Mouse (Mus musculus) hindbrain, embryonic 10.5 days (tissue): ENCODE measurements at regions not wholly inside any gene's neighbourhood (a gene's known extent, or its start where the extent isn't known, plus 50 kb on each side); places are given as distances from the start of the nearest gene placed in this dataset.

Experiments
- DNase-seq: peaks from one replicate; pipeline ENCODE4 v3.0.0-alpha.2; 2017; ENCODE audit warnings: low spot score
- H3K27ac ChIP-seq: fragments of 300-500 bp; sonication (generic); 2 replicates; pipeline ENCODE4 v1.5.1; 2016; ENCODE audit warnings: mild to moderate bottlenecking, moderate library complexity
- H3K27me3 ChIP-seq: fragments of 300-500 bp; sonication (generic); 2 replicates; pipeline ENCODE4 v1.6.1; 2016; ENCODE audit warnings: mild to moderate bottlenecking; ENCODE audit not compliant: poor library complexity, insufficient read depth, severe bottlenecking
- H3K36me3 ChIP-seq: fragments of 300-500 bp; sonication (generic); 2 replicates; pipeline ENCODE4 v1.6.1; 2016; ENCODE audit warnings: mild to moderate bottlenecking, moderate library complexity
- H3K4me1 ChIP-seq: fragments of 300-500 bp; sonication (generic); replicated peaks from 2 replicates; pipeline ENCODE4 v1.6.1; 2016; ENCODE audit warnings: mild to moderate bottlenecking
- H3K4me3 ChIP-seq: fragments of 300-500 bp; sonication (generic); 2 replicates; pipeline ENCODE4 v1.5.1; 2016; ENCODE audit warnings: mild to moderate bottlenecking, moderate library complexity
- H3K9me3 ChIP-seq: fragments of 300-500 bp; sonication (generic); 2 replicates; pipeline ENCODE4 v1.6.1; 2016; ENCODE audit warnings: mild to moderate bottlenecking, moderate library complexity
- WGBS: fragments of 180-500 bp; shearing (Covaris S2); methylation state at CpG from one replicate; pipeline ENCODE4 v1.1.7; 2016; 5-methylcytosine and 5-hydroxymethylcytosine counted together

DNA sequence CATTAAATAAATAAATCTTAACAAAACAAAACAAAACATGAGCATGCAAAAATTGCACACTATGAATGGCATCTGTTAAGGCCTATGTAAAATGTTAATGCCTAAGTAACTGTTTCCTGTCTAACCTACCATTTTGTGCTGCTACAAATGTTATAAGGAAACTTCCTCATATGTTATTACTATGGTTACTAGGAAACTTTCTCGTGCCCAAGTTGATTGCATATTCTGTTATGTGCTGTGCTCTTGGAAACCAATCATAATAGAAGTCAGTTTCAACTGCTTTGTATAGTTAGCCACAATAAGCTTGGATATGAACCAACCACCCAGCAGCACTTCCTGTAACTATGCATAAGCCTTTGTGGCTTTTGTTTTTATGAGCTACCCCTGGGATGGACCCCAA lies 147.0 kb upstream of the Emcn start:
- H3K4me1 ChIP-seq: 0 out of 2 replicates have a peak, but pooled peaks cover 5% of the 10 kb centered on the region
- H3K4me3 ChIP-seq: no peak overlapping the region
- no peak for DNase-seq
- H3K27ac ChIP-seq: no peak overlapping the region
- WGBS: 85% methylated on average over 1 of the region's 1 CpGs
- no peaks in the 10 kb centered on the region for H3K36me3 ChIP-seq
- no peaks in the 10 kb centered on the region for H3K27me3 ChIP-seq
- H3K9me3 ChIP-seq: no peaks in the 10 kb centered on the region

DNA sequence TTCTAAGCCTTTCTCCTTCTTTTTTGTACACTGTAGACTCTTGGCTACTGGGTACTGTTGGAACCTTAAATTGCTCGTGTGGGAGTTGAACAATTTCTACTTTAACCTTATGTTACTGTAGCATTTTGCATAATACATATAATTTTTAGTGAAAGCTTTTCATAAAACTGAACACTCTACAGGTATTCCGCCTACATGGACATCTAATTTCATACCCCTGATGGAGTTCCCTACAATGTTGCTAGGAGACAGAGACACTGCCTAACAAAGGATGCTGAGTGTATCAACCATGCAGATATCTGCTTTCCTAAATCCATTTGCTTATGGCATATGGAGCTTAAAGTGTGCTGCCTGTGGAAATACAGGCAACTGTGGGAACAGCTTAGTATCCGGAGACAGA lies 129.2 kb upstream of the Emcn start:
- H3K27ac ChIP-seq: no peak overlapping the region
- WGBS: 81% methylated on average over 3 of the region's 3 CpGs

DNA sequence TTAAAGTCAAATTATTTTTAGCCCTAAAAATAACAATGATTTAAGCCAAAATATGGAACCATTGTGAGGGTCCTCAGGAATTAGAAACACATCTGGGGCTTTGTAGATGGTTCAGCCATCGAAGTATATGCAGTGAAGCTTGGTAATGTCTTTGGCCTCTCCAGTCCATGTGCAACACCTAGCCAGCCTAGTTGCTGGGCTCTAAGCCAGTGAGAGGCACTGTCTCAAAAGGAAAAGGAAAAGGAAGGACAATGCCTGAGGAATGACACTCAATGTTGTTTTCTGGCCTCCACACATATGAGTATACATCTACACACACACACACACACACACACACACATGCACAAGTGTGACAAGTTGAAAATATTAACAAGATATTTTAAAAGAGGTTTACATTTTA lies 124.8 kb upstream of the Emcn start:
- H3K36me3 ChIP-seq: no peaks in the 10 kb centered on the region
- H3K27me3 ChIP-seq: no peaks in the 10 kb centered on the region
- H3K4me3 ChIP-seq: no peak overlapping the region
- WGBS: 89% methylated on average over 1 of the region's 1 CpGs
- no peak overlapping the region for H3K27ac ChIP-seq
- no peak for DNase-seq
- no peaks in the 10 kb centered on the region for H3K9me3 ChIP-seq
- no peaks in the 10 kb centered on the region for H3K4me1 ChIP-seq

More for the DNA sequence above, 129.2 kb upstream of the Emcn start:
- no peaks in the 10 kb centered on the region for H3K27me3 ChIP-seq
- no peaks in the 10 kb centered on the region for H3K4me1 ChIP-seq
- DNase-seq: no peak
- no peaks in the 10 kb centered on the region for H3K9me3 ChIP-seq
- H3K4me3 ChIP-seq: no peak overlapping the region
- no peaks in the 10 kb centered on the region for H3K36me3 ChIP-seq

DNA sequence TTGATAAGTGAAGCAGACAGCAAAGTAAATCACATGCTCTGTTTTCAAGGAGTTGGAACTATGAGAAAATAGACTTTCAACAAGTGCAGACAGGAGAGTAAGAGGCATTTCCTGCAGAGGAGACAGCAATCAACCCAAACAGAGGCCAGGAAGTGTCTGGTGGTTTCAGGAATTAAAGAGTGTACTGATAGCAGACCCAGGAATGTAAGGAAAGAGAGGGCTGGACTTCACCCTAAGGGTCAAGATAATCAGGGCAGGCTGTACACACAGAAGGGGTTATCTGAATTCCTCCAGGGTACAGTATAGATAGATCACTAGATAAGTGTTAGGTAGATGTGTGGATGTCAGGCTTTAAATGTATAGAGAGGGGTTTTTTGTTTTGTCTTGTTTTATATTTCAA lies 123.6 kb upstream of the Emcn start:
- DNase-seq: no peak
- Histone ChIP-seq H3K4me1 (no peaks in the 10 kb centered on the region), H3K27me3 (no peaks in the 10 kb centered on the region), H3K27ac (no peak overlapping the region), H3K4me3 (no peak overlapping the region), H3K36me3 (no peaks in the 10 kb centered on the region), H3K9me3 (no peaks in the 10 kb centered on the region)

DNA sequence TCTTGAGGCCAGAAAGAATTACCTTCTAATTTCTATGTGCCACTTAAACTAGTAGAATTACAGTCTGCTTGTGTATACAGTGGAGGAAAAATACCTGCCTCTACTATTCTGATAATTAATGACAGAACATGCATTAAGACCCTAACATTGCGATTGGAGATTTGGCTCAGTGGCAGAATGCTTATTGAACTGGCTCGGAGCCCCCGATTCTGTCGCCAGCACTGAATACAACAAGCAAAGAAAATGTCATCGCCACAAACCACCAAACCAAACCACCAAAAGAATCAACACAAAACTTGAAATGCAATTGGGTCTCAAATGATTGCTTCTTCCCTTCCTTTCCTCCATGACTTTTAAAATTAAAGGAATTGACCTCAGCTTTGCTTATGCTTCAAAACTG lies 122.9 kb upstream of the Emcn start:
- DNase-seq: no peak
- no peaks in the 10 kb centered on the region for H3K27me3 ChIP-seq
- 97% methylated on average over 5 of the region's 5 CpGs for WGBS
- H3K9me3 ChIP-seq: no peaks in the 10 kb centered on the region
- no peaks in the 10 kb centered on the region for H3K4me1 ChIP-seq
- no peak overlapping the region for H3K27ac ChIP-seq
- no peaks in the 10 kb centered on the region for H3K36me3 ChIP-seq
- H3K4me3 ChIP-seq: no peak overlapping the region

DNA sequence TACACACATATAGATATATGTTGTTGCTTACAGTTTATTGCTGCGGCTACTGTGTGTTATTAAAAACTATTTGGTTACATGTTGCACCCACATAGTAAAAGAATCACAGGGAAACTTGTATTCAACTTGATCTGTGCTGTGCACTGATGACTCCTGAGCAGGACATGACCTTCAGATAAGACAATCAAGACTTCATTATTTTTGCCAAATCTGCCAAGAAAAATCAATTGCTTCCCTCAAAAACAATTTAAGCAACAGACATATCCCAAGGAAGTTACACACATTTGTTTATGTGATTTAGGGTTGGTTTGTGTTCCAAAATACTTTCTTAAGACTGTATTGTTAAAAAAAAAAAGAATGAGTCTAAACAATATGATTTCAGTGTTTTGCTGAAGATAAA lies 114.7 kb upstream of the Emcn start:
- WGBS: 96% methylated on average over 1 of the region's 1 CpGs
- no peak for DNase-seq
- no peaks in the 10 kb centered on the region for H3K36me3 ChIP-seq
- no peaks in the 10 kb centered on the region for H3K9me3 ChIP-seq
- H3K27ac ChIP-seq: no peak overlapping the region
- H3K27me3 ChIP-seq: no peaks in the 10 kb centered on the region
- no peak overlapping the region for H3K4me3 ChIP-seq
- no peaks in the 10 kb centered on the region for H3K4me1 ChIP-seq

DNA sequence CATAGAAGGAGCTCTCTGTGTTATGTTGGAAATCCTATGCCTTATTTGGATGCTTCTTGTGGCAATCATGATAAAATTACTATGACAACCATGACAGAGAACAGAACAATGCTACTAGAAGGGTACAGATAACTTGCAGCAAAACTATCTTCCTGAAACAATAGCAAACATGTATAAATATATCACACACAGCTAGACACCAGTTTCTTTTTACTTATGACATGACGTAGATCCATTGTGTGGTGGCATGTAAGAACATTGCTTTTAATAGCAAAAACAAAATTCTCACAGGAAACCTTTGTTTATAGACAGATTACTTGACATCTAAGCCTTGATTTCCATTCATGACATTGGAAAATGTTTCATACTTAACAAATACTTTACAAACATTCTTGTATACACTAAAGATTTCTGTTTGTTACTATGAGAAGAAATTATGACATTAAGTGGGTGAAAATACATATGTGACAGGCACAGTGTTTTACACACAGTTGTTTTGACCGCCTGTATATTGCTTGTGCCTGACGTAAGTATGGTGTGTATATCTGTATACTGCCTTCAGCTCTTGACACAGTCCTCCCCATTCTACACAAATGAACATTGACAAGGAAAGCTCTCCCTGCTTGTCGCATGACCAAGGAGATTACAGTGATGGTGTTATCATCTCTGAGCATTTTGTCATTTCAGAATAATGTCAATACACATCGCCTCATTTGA lies 113.6 kb upstream of the Emcn start:
- WGBS: 83% methylated on average over 5 of the region's 5 CpGs
- no peaks in the 10 kb centered on the region for H3K9me3 ChIP-seq
- no peaks in the 10 kb centered on the region for H3K27me3 ChIP-seq
- H3K4me3 ChIP-seq: no peak overlapping the region
- no peak overlapping the region for H3K27ac ChIP-seq
- H3K4me1 ChIP-seq: no peaks in the 10 kb centered on the region
- no peaks in the 10 kb centered on the region for H3K36me3 ChIP-seq
- DNase-seq: no peak

DNA sequence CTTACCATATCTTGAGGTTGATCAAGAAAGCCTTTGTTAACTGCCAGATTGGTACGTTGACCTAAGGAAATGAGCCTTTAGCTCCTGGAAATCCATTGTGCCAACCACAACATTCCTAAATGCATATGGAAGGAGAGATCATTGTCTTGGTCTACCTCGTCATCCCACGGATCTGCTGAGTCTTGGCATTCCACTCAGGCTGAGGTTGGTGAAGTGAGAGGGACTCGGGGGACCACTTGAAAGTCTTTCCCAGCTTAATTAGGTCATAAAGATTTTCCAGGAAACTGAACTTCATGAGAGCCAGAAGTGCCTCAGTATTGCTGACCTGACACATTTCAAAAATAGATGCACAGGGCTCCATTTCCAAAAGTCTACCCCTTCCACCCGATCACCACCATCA lies 112.5 kb upstream of the Emcn start:
- Histone ChIP-seq H3K36me3 (no peaks in the 10 kb centered on the region), H3K27ac (no peak overlapping the region), H3K4me1 (no peaks in the 10 kb centered on the region), H3K4me3 (no peak overlapping the region), H3K9me3 (no peaks in the 10 kb centered on the region), H3K27me3 (no peaks in the 10 kb centered on the region)
- DNase-seq: no peak
- 88% methylated on average over 5 of the region's 5 CpGs for WGBS

DNA sequence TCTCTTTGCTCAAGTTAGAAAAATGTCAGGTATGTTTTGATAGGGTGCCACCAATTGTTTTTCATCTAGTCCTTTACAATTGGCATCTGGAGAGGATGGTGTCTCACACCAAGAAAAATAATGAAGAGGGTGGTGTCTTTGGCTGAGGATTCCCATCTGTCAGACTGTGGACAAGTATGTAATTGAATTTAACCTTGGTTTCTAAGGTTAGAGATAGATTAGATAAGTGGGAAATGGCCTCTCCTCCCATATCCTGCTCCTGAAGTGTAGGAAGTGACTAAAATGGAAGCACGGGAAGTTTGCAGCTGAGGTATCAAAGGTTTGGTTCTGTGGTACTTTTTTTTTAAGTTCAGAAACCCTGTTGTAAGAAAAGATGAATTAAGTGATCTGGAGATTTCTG lies 98.0 kb upstream of the Emcn start:
- 72% methylated on average over 1 of the region's 1 CpGs for WGBS
- DNase-seq: no peak

DNA sequence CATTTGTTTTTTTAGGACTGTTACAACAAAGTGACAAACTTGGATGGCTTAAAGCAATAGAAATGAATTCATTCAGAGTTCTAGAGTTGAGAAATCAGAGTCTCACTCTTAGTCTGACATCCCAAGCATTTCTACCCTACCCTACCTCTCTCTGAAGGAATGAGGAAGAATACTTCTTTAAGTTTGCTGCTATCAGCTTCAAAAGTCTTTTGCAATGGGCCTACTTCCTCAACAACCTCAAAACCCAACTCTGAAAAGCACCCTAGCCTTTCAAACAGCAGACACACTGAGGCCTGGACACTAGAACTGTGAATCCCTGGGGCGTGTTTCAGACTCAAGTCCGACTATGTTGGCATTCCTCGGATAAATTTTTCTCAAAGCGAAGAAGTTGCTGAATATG lies 77.0 kb upstream of the Emcn start:
- Histone ChIP-seq H3K9me3 (no peaks in the 10 kb centered on the region), H3K27ac (no peak overlapping the region), H3K4me1 (no peaks in the 10 kb centered on the region), H3K27me3 (no peaks in the 10 kb centered on the region), H3K4me3 (no peak overlapping the region), H3K36me3 (no peaks in the 10 kb centered on the region)
- DNase-seq: no peak
- 93% methylated on average over 4 of the region's 4 CpGs for WGBS

More for the DNA sequence above, 98.0 kb upstream of the Emcn start:
- Histone ChIP-seq H3K27ac (no peak overlapping the region), H3K4me3 (no peak overlapping the region), H3K27me3 (no peaks in the 10 kb centered on the region), H3K9me3 (no peaks in the 10 kb centered on the region), H3K4me1 (no peaks in the 10 kb centered on the region), H3K36me3 (no peaks in the 10 kb centered on the region)

DNA sequence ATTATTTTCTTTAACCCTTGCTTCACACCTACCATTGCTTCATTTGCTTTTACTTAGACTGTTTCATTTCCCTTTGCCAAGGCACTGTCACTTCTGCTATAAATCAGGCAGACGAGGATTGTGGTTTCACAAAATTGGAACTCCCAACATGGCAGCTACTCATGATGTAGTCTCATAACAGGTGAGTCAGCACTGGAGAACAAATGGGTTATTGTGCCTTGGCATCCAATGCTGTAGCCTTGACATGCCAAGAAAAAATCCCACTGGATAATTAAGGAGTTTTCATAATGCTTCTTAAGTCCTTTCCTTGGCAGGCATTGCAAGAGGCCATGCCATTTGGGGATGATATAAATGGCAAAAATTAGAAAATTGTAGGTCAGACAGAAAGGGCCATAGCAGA lies 73.1 kb upstream of the Emcn start:
- no peaks in the 10 kb centered on the region for H3K27me3 ChIP-seq
- H3K4me1 ChIP-seq: no peaks in the 10 kb centered on the region
- H3K9me3 ChIP-seq: no peaks in the 10 kb centered on the region
- no peak overlapping the region for H3K27ac ChIP-seq
- H3K4me3 ChIP-seq: no peak overlapping the region
- no peaks in the 10 kb centered on the region for H3K36me3 ChIP-seq
- 81% methylated on average over 1 of the region's 1 CpGs for WGBS
- no peak for DNase-seq

DNA sequence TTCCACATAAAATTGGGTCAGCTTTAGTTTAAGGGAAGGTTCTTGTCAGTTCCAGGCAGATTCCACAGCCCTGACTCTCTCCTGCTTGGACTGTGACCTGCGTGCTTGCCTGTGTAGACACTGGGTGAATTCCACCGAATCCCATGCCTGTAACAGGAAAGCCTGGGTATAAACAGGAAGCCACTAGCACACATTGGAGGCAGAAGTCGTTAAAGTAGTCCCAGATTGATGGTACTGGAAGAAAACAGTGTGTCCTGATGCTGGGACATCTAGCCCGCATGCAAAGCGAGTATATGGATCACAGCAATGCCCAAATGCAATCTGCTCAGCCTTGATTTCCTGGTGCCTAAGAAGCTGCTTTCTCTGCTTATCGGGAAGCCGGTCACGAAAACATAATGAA lies 65.4 kb upstream of the Emcn start:
- no peak for DNase-seq
- Histone ChIP-seq H3K9me3 (no peaks in the 10 kb centered on the region), H3K36me3 (no peaks in the 10 kb centered on the region), H3K27ac (no peak overlapping the region), H3K4me3 (no peak overlapping the region), H3K27me3 (no peaks in the 10 kb centered on the region), H3K4me1 (no peaks in the 10 kb centered on the region)
- WGBS: 79% methylated on average over 8 of the region's 8 CpGs

DNA sequence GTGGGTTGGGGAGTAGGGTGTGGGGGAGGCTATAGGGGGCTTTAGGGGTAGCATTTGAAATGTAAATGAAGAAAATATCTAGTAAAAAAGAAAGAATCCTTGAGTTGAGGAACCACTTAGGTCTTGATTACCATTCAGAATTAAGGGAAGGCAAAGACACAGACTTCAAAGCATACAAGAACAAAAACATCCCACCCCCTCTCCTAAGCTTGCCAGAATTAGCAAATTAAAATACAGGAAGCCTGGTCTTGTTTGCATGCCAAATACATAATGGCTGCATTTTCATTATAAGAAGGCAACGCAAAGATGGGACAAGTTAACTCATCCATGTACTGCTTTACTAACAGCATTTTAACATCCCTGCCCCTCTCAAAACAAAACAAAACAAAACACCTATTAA lies 61.6 kb upstream of the Emcn start:
- Histone ChIP-seq H3K9me3 (no peaks in the 10 kb centered on the region), H3K4me1 (no peaks in the 10 kb centered on the region), H3K36me3 (no peaks in the 10 kb centered on the region), H3K27ac (no peak overlapping the region), H3K27me3 (no peaks in the 10 kb centered on the region), H3K4me3 (no peak overlapping the region)
- 86% methylated on average over 1 of the region's 1 CpGs for WGBS
- no peak for DNase-seq

DNA sequence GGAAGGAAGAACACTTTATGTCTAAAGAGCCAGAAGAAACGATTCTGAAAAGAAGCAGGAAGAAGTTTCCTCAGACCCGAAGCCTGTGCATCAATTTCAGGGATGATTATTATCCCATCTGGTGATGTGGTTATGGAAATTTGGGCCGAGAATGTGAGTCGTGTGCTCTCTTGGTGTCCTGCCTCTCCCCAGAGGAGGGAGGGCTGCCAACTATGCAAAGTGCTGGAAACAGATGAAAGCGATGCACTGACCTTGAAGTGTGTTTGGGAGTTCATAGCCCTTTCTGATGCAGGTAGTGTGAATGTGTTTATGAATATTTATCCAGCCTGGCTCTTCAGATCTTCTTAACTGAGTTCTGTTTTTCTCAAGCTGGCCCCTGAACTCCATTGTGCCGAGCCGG lies 59.8 kb upstream of the Emcn start:
- 87% methylated on average over 7 of the region's 7 CpGs for WGBS
- no peaks in the 10 kb centered on the region for H3K4me1 ChIP-seq

More for the DNA sequence above, 59.8 kb upstream of the Emcn start:
- Histone ChIP-seq H3K9me3 (no peaks in the 10 kb centered on the region), H3K27me3 (no peaks in the 10 kb centered on the region), H3K27ac (no peak overlapping the region), H3K36me3 (no peaks in the 10 kb centered on the region), H3K4me3 (no peak overlapping the region)
- no peak for DNase-seq
